Mouse (Mus musculus) skeletal muscle tissue, adult 2 months (tissue): ENCODE data around the gene Tor4a.

ENCODE experiments used
- DNase-seq: peaks from one replicate; pipeline ENCODE4 v3.0.0-alpha.2; 2012; ENCODE audit warnings: low read depth, low spot score

Tor4a gene

DNA sequence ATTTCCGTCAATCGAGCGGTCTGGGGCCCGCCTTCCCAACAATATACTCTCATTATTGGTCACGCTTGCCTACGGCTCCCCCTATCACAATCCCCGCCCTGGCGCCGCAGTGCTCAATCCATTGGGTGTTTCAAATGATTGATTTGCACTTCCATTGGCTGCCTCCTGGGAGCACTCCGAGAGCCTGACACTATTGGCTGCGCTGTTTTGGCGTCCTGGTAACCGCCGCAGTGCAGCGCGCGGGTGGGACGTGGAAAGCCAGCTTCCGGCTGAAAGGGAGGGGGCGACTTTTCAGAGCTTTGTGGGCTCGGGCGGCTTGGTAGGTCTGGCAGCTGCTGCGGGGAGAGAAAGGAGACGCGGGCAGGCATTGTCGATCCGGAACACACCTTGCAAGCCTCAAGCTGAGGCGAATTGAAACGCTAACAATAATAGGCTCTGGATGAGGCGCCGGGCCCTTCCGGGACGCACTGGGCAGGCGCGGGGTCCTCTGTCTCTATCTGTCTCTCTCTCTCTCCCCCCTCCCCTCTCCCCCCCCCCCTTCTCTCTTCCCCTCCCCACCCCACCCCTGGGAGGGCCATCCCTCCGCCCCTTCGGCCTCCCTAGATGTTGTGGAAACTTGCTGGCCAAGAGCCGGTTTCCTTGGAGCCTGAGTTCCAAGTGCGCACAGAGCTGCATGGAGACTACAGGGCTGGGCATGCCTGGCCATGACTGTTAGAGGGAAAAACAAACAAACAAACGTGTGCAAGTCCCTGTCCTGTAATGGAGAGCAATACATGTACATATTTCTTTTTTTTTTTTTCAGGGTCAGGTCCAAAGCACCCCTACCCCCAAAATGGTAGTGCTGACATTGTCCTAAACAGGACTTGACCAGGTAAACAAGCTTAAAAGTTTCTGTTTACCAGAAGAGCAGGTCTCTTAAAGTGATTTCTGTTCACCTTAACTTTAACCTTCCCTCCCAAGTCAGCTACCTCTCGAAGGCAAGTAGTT, 28.4 kb upstream of the Tor4a start:
- DNase-seq = peak; percentile 100

DNA sequence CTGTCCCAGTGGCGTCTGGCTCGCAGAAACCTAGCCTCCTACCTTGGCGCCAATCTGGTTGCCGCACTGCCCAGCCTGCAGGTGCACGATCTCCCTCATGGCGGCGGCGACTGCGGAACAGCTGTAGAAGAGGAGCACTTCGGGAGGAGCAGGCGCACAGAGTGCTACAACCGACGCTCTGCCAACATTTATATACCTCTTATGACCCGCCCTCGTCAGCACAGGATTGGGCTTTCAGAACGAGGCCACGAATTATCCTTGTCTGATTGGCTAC, 27.7 kb upstream of the Tor4a start, which contains the start of gene Tubb4b:
Gene Tubb4b, minus strand, starts transcription at position 211 of the 274 bp plus-strand sequence.
- no peak for DNase-seq

DNA sequence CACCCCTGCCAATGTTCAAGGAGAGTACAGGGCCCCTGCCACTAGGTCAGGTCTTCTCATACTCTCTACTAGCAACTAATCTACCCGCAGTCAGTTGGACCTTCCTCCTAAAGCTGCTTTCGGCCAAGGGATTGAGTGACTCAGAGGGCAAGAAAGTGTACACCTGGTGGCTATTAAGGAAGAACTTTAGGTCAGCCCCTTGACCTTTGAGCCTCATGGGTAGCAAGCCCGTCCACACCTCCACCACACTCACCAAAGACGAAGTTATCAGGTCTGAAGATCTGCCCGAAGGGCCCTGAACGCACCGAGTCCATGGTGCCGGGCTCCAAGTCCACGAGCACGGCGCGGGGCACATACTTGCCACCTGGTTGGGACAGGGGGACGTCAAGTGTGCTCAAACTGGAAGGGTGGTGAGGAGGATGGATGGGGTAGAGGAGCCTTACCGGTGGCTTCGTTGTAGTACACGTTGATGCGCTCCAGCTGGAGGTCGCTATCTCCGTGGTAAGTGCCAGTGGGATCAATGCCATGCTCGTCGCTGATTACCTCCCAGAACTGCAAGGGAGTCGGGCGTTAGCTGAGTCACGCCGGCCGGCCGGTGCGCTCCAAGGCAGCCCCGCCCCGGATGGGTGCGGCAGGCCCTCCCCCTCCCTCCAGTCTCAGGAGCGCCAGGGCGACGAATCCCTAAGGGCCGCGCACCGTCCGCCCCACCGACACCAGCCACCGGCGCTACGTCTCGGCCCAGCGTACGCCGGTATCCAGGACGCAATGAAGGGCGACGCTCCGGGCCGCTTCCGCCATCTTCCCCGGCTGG, 27.2 kb upstream of the Tor4a start:
- DNase-seq = peak; percentile 86

DNA sequence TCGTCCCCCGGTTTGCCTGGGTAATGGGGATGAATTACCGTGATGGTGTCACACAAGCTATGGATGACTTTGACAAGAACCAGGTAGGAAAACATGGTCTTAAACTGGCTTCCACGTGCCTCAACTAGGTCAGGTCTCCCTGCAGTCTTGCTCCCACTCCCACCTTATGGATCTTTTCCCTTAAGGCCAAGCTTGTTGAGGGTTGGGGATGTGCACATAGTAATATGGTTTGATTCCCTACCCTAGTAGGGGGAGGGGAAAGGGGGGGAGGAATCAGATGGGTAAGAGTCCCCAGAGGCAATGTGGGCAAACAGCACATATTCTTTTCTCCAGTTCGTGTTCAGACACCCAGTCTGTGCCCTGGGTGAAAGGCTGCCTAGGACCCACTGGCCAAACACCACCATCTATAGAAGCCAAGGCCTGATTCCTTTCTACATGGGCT, 24.7 kb upstream of the Tor4a start:
- DNase-seq = no peak

DNA sequence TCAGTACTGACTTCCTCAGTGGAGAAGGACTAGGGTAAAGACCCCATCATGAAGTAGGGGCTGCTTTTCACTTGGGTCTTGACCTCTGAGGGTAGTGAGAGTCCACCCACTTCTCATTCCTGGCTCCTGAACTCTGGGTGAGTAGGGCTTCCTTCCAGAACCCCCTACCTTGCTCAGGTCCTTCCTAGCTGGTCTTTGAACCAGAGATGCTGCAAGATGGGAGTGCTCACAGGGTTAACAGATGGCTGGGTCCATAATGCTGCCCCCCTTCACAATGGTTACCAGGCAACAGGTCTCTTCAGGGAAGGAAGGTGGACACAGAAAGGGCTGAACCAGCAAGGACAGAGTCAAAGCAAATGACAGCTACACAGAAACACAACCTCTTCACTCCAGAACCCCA, 21.8 kb upstream of the Tor4a start, which contains the start of gene Fam166a:
Gene Fam166a, plus strand, starts transcription at position 301 of the 400 bp plus-strand sequence.
- no peak for DNase-seq

DNA sequence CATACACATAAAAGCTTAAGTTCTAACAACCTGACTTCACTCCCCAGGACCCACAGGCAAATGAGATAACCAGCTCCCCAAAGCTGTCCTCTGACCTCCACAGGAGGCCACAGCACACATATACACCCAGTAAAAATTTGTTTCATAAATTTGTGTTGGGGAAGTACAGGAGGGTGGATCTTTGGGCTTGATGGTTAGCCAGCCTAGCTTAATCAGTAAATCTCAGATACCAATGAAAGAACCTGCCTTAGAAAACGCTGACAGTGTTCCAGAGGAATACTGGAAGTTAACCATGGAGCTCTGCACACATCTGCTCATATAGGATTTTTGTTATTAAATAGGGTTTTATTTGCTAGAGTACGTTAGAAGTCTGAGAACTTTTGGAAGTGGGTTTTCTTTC, 21.0 kb upstream of the Tor4a start:
- no peak for DNase-seq

DNA sequence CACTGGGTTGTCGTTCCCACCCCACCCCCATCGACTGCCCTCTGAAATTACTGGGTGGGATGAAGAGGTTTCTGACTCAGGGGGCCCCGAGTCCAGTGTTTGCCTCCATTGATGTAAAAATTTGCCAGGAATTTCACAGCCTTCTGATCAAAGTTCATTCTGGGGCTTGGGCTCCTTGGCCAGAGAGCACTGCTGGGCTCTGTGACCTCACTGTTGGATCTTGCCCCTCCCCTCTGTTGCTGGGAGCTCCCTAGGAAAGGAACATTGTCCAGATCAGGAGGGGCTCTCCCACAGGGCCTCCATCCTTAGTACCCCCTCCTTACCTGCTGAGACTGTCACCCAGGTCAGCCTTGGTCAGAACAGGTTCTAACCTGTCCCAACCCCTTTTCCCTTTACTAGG, 17.8 kb upstream of the Tor4a start, which contains the start of gene Stpg3:
Gene Stpg3, minus strand, starts transcription at position 194 of the 400 bp plus-strand sequence.
- no peak for DNase-seq

DNA sequence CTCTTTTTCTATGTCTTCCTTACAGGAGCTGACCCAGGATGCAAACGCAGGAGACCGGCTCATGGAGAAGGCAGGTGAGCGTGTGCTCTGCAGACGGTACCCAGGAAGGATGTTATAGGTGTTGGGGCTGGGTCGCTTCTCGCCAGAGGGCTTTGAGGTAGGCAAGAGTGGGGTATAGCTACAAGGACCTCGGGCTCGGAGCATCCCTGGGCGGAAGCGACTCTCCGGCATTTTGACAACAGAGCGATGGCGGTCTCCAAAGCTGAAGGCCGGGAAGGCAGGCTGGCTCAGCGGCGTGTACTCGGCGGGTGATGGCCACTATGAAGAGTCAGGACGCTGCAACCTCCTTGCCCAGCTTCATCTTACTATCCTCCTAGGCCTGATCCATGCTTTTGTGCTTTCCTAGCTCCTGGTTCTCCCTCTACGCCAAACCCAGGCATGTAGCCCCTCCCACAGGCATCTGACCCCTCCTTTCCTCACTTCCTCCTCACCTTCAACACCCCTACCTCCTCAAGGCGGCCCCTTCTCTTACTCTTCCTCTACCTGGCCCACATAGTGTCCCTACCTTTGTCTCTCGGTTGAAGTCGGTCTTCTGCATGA, 16.7 kb upstream of the Tor4a start:
- DNase-seq = no peak

DNA sequence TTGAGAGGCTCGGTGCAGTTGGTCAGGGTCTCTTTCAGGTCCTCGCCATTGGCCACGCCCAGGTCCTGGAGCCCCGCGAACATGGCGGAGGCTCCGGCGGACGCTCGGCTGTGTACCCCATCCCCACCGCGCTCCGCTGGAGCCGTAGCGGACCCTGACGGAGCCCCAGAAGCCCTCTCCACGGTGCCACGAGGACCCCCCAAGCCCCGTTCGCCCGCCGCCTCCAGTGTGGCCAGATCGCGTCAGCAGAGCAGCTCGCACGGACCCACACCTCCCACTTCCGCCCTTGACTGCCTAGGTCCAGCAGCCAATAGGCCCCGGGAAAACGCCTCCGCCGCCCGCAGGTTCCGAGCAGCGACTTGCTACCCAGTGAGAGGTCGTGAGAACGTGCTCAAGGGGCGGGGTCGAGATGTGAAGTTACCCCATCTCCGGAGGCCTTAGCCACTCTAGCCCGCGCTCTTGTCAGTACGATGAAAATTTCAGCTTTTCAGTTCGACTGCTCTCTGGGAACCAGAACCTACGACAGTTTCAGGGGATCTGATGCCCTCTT, 14.5 kb upstream of the Tor4a start, which contains the start of gene Nelfb:
Gene Nelfb, minus strand, starts transcription at position 369 of the 550 bp plus-strand sequence.
- peak; percentile 75 for DNase-seq

DNA sequence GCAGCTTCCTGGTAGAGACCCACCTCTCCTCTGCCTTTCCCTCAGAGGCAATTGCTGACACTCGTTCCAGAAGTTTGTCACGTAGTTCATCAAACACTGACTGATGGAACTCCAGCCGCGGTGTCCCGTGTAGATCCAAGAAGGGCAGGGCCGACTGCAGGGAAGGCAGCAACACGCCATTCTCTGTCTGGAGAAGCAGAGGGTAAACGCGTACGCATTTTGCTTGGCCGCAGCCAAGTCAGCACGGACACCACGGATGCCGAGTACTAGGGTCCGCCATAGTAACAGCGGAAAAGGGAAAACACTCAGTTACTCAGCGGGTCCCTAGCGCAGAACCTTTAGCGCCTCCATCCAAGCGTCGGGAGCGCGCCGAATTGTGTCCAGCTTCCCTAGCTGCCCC, 14.0 kb upstream of the Tor4a start:
- no peak for DNase-seq

DNA sequence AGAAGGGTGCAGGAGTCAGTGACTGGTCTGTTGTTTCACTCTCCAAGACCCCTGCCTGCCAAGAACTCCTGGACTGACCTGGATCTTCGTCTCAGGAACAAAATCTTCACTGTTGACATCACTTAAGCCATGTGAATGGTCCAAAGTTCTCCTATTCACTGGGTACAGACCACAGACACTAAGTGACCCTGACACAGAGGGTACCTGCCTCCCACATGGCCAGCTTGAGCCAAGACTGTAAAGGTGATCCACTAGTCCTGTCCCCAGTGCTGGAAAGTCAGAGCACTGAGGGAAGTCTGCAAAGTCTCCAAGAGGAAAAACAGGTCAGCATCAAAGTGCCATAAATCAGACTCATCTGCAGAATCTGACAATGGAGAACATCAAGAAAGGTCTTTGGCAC, 10.9 kb upstream of the Tor4a start:
- no peak for DNase-seq

DNA sequence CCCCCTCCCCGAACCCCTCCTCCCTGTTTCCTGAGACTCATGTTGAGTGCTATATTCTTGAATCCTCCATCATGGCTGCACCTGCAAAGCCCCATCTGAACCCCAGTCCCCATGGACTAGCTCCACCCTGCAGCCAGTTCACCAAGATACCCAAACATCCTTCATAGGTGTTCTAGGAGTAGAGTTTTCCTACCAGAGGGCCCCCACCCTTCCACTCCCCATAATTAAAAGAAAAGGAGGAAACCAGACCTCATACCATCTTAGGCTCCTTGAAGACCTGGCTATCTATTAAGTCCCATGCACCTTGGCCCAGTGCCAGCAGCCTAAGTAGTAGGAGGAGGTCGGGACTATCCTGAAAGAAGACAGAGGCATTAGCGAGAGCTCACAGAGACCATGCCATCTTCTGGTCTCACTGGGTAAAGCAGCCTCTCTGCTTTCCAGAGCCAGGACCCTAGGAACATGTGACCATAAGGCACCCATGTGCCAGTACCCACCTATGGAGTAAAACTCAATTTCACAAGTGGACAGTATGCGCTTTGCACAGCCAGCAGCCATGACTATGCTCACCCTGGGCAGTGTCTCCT, 7.0 kb upstream of the Tor4a start:
- DNase-seq = no peak

DNA sequence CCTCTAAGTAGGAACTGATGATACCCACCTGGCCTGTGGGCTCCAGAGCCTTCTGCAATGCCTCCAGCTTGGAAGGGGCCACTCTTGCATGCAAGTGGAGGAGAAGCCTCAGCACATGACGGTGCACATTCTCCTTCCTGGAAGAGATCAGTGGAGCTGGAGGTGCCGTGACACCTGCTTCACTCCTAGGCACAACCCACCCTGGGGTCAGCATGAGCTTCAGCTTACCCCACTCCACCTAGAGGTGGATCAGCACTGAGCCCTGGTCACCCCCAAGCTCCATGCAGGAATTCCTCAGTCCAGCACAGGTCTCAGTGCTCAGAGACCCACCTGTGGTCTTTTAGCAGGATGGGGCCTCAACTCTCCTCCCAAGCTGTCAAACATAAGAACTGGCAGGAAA, 3.9 kb upstream of the Tor4a start:
- DNase-seq = no peak

DNA sequence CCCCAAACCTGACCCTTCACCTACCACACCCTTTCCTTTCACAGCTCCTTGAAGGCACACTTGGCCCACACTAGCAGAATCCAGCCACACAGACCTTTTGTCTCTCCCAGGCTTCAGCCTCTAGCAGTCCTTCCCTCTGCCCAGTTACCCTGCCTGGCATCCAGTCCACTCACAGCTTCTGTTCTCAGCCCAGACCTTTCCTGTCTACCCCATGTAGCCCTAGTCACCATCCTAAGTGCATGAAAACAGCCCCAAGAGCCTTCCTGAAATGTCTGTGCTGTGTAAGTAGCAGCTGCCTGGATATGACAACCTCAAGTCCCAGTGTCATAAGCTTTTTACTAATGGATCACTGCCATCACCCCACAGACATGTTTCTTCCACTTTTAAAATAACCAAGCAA, 1.3 kb upstream of the Tor4a start:
- no peak for DNase-seq

DNA sequence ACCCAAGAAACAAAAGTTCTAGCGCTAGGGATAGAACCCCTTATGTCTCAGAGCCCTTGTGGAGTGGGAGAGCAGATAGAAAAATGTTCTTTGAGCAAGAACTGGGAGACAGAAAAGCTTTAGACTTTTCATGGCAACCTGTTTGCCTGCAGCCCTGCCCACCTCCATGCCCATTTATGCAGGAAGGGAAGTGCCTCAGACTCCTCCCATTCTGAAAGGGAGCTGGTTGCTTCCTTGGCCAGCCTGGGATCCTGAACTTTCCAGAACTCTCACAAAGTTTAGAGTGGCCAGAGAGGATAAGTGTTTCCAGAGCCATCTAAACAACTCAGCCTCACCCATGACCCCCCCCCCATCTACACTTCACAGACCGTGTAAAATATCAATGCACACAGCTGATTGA, 505 bp upstream of the Tor4a start:
- DNase-seq = no peak

DNA sequence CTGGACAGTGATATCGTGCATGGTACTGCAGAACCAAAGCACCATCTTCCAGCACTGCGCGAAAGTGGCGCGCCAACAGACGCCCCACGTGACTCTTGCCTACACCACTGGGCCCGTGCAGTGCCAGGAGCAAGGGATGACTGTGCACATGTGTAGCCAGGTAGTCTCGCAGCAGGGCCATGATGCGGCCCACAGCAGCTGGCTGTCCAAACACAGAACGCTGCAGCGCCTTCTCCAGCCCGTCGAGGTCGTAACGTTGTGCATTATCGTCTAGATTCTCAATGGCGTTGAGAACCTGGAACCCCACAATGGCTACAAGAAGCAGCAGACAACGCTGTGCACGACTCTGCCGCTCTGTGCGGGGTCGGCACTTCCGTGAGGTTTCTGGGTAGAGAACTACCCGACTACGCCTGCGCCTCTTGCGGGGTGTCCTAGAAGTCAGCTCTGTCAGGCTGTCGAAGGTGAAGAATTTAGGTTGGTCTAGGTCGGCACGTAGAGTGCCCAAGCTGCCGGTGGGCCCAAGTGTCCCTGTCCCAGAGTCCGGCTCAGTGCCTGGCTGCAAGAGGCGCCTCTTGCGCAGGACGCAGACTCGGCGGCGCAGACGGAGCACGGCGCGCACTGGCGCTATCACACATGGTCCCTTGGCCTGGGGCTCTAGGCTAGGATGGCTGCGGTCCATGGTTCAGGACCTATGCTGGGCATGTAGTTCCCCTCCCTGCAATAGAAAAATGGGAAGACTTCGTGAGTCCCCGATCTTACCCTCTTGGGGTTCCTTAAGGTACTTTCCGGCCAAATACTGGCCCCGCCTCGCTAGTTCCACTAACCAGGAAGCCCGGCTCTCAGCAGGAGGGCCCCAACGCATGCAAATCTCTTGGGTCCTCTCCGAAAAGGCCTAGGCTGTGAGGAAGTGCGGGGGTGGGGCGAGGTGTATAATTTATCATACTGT, 1.2 kb downstream of the Tor4a start:
- DNase-seq = no peak

DNA sequence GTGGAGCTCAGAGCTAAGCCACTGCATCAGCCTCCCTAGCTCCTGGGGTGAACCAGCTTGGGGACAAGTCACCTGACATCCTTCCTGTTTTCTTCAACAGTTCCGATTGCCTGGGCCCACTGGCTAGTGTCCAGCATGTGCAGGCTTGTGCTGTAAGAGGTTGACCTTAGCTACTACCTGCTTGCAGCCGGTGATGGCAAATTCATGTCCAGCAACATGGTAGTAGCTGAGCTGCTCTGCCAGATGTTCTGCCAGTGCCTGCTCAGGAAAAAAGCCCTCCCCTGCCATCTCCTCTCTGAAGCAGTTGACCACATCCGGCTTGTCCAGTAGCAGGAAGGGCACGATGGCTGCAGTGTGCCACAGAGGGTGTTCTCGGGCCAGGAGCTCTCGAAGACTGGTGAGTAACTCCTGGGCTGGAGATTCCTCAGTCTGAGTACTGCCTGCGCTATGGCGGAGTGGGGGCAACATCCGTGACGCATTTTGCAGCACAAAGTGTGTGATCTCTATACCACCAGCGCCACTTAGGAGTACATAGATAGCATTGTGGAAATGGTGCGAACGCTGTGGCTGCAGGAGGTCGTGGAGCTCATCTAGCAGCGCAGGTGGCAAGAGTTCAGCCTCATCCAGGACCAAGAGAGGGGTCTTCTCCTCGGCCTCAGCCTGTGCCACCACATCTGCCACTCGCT, 2.1 kb downstream of the Tor4a start:
- no peak for DNase-seq

DNA sequence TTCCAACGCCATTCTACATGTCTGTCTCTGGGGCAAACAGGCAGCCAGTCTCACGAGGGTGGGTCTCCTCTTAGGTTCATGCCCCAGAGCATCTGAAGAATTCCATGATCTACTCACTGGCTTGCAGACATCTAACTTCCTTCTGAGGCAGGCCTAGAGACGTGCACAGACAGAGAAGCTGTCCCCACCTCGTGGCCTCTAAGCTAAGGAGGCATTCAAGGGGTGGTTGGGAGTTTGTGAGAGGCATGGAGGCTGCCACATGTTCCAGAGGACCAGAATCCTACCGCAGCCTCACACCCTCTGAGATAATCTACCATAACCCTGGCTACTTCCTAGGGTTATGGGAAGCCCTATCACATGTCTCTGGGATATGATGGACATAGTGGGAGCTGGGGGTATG, 2.7 kb downstream of the Tor4a start:
- DNase-seq = no peak

DNA sequence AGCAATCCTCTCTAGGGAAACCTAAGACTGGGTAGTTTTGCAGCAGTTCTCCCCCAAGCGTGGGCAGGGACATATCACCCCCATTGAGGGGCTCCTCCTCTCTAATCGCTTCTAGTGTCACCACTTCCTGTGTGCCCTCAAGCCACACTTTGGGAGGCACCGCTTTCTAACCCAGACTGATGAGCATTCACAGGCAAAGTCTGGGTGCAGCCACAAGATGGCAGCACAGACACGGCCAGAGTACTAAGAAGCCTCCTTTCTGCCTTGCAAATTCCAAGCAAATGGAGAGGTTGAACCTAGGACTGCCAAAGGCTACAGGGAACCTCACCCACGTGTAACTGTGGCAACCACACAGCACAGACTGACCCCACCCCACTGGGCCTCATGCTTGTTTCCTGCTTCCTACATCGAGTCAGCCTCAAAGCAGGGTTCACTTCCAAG, 3.3 kb downstream of the Tor4a start:
- peak; percentile 85 for DNase-seq

DNA sequence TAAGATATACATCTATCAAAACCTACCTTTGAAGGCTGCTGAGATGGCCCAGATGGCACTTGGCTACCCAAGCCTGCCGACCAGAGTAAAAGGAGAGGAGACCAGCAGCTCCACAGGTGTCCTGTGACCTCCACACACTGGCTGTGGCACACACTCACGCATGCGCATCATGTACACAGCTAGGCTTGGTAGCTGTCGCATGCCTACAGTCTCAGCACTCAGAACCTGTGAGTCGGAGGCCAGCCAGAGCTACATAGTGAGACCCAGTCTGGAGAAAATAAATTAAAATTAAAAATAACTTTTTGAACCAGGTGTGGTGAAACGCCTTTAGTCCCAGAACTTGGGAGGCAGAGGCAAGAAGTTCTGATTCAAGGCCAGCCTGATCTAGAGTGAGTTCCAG, 8.8 kb downstream of the Tor4a start:
- DNase-seq = no peak
